Mouse (Mus musculus): ENCODE measurements at regions not wholly inside any gene's neighbourhood (a gene's known extent, or its start where the extent isn't known, plus 50 kb on each side); places are given as distances from the start of the nearest gene placed in this dataset.

- DNase-seq, result peak in 1 of 2 experiments; percentile 77
Observed at GRCm38 (mm10) chr6:31109604-31110003, 150.7 kb upstream of the Klf14 start.

DNA sequence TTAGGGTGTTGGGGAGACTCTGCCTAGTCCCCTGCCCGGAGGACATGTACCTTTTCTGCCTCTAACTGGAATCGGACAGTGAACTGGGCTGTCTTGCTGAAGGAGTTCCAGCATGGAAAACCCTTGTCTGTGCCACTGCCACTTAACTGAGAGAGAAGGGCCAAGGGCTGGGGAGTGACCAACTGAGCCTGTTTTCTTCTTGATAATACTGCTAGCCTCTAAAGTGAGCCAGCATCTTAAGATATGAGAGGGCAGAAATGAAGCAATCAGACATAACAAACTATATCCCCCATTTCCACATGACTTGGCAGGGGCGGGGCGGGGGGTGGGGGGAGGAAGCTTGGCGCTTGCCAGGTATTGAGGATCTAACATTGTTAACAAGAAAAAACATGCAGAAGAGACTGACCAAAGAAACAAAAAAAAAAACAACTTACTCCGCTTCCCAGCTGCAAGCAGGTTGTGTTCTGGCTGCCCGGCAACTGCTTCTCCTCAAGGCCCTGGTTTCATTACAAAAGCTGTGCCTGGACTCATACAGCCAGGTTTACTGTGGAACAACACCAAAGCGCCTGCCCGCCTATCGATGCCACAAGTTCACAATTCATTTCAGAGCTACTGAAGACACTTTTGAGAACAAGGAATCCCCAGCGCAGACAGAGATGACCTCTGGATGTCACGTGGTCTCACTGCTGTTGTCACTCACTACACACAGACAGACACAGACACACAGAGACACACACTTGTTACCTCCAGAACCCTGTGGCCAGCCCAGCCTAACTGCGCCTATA is 153.6 kb upstream of the Klf14 start:
- peak; percentile 66 to 76 for DNase-seq

GRCm38 (mm10) chr6:31113558-31114326 is 154.9 kb upstream of the Klf14 start:
- DNase-seq, result peak; percentile 68 to 79

GRCm38 (mm10) chr6:31114336-31115335 is 155.8 kb upstream of the Klf14 start:
- DNase-seq, result peak in 1 of 2 experiments; percentile 67

GRCm38 (mm10) chr6:31115566-31115965 is 156.7 kb upstream of the Klf14 start:
- DNase-seq, result no peak

GRCm38 (mm10) chr6:31116365-31116764 is 157.5 kb upstream of the Klf14 start:
- peak in 1 of 2 experiments; percentile 61 for DNase-seq

DNA sequence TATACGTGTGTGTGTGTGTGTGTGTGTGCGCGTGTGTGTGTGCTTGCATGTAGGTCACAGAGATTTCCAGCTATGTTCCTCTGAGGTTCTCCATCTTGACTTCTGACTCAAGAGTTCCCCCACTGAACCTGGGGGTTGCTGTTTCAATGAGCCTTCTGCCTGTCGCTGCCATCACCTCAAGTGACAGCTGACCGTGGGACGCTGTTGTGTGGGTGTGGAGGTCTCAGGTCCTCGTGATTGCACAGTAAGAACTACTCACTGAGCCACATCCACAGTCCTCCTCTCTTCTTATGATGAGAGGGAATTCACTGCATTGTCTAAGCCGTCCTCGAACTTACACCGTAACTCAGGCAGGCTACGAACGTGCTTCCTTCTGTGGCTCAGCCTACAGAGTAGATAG is 158.8 kb upstream of the Klf14 start:
- no peak for DNase-seq

DNA sequence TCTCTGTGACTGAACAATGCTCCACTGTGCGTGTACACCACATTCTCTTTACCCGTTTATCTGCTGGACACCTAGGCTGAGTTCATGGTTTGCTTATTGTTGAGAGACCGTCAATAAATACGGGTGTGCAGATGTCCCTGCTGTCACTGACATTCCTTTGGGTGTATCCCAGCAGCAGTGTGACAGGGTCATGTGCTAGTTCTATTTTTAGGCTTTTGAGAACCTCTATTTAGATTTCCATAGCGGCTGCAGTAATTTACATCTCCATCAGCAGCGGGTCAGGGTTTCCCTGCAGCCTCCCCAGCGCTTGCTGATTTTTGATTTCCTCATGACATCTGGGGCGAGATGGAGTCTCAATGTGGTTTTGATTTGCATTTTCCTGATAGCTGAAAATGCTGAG is 162.1 kb upstream of the Klf14 start:
- no peak for DNase-seq

GRCm38 (mm10) chr6:31122895-31123294 is 164.0 kb upstream of the Klf14 start:
- DNase-seq, result no peak

- no peak for DNase-seq
Observed at GRCm38 (mm10) chr6:31123342-31123990, 164.6 kb upstream of the Klf14 start.

GRCm38 (mm10) chr6:31124076-31124475 is 165.2 kb upstream of the Klf14 start:
- DNase-seq, result no peak

DNA sequence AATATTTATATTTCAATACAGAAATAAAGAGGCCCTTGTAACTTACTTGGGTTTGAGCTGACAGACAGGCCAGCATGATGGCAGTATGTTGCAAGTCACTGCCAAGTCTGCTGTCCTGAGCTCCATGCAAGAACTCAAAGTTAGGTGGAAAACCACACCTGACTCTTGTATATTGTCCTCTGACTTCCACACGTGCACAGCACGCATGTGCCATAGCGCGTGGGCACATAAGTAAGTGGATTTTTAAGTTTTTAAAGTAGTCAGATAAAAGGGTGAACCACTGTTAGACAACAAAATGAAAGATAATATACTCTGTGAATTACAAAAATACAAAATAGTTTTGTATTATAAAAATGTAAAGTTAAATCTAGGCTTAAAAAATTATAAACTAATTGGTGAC is 166.0 kb upstream of the Klf14 start:
- no peak for DNase-seq

DNA sequence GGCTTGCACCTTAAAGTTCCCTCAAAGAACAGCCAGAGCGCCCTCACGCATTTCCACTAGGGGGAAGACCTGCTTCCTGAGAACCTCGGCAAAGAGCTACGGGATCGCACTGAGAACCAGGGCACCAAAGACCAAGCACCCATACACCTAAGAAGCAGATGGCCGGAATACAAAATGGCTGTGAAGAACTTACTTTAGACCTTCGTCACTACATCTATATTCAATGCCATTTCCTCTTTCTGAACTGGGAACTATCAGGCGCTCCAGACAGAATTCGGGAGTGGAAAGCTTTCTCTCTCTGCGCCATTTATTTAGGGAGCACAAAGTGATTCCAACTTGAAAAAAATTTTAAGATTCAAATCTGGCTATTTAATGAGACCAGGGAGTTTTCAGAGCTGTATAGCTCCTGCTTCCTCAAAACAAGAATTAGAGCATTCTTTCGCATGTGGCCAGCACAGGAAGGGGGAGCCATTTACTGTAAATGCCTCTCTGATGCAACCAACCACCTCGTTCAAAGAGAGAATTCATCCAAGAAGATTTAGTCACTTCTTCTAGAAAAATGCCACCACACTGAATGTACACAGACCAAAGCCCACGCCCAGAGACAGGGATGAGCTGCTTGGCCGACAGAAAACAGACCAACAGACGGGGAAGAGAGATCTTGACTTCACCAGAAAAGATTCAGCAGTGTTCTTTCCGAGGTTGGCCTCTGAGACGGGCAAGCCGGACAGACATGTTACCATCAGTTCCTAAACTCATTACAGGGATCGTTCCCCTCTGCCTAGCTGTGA is 166.6 kb upstream of the Klf14 start:
- no peak for DNase-seq

GRCm38 (mm10) chr6:31126131-31126871 is 167.4 kb upstream of the Klf14 start:
- DNase-seq, result peak; percentile 58

- DNase-seq, result no peak
Observed at GRCm38 (mm10) chr6:31129170-31129569, 170.3 kb upstream of the Klf14 start.

DNA sequence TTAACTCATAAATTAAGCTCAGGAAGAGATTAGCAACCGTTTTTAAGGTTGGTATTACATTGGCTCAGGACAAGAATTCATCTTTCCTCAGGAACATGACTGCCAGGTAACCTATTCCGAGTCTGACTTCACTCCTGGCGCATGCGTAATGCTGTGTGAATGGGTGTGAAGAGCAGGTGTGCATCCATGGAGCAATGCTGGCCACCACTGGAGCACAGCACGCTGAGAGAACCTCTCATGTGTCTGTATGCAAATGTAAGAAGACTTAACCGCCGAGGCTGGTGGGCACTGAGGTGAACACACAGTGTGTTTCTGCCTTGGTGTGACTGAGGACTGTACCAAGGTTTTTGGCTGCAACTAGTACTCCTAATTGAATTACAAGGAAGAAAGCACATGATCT is 171.1 kb upstream of the Klf14 start:
- no peak for DNase-seq

- DNase-seq, result no peak
Observed at GRCm38 (mm10) chr6:31130522-31130921, 171.6 kb upstream of the Klf14 start.

DNA sequence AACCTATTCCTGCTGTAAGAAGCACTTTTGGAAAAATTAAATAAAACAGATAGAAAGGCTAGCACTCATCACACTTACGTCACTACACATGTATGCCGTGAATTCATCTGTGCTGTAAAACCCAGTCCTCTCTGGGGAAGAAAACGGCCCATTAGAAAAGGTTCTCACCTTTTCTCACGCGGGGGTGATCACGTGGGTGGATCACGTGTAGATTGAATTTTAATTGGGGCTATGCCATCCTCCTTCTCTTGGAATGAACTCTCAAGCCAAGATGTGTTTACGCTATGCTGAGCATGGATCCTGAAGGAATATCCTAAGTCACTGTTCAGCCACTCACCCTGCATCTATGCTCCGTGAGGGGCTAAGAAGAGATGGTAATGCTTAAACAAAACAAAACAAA is 172.8 kb upstream of the Klf14 start:
- no peak for DNase-seq

GRCm38 (mm10) chr6:31132396-31133190 is 173.7 kb upstream of the Klf14 start:
- no peak for DNase-seq
